Mouse (Mus musculus) midbrain, embryonic 15.5 days (tissue): Measurements from ENCODE around the gene Ms4a18. TPM values are rescaled to one million over a fixed set of nuclear protein-coding genes. Genes with fewer than 3 reads are reported as not detected.

Experiments
- ATAC-seq: fragments of 200-750 bp; cut with Nextera tagmentation; replicated peaks from 2 replicates; pipeline ENCODE4 v1.8.0; 2017; ENCODE audit warnings: moderate TSS enrichment
- H3K27ac ChIP-seq: fragments of 300-500 bp; sonication (generic); 2 replicates; pipeline ENCODE4 v1.5.1; 2015; ENCODE audit warnings: mild to moderate bottlenecking, inconsistent platforms
- H3K27me3 ChIP-seq: fragments of 300-500 bp; sonication (generic); replicated peaks from 2 replicates; pipeline ENCODE4 v1.6.1; 2015; ENCODE audit warnings: inconsistent platforms
- H3K36me3 ChIP-seq: fragments of 300-500 bp; sonication (generic); replicated peaks from 2 replicates; pipeline ENCODE4 v1.6.1; 2015; ENCODE audit warnings: inconsistent platforms
- H3K4me1 ChIP-seq: fragments of 300-500 bp; sonication (generic); 2 replicates; pipeline ENCODE4 v1.6.1; 2015; ENCODE audit warnings: inconsistent platforms
- H3K4me2 ChIP-seq: fragments of 300-500 bp; sonication (generic); 2 replicates; pipeline ENCODE4 v1.6.1; 2015; ENCODE audit warnings: inconsistent platforms, mild to moderate bottlenecking, moderate library complexity
- H3K4me3 ChIP-seq: fragments of 300-500 bp; sonication (generic); 2 replicates; pipeline ENCODE4 v1.5.1; 2015; ENCODE audit warnings: mild to moderate bottlenecking, inconsistent platforms
- H3K9ac ChIP-seq: fragments of 300-500 bp; sonication (generic); 2 replicates; pipeline ENCODE4 v1.6.1; 2015; ENCODE audit warnings: mild to moderate bottlenecking, inconsistent platforms
- H3K9me3 ChIP-seq: fragments of 300-500 bp; sonication (generic); 2 replicates; pipeline ENCODE4 v1.6.1; 2016; ENCODE audit warnings: inconsistent platforms
- WGBS: fragments of 180-500 bp; shearing (Covaris S2); methylation state at CpG from one replicate; pipeline ENCODE4 v1.1.7; 2015; ENCODE audit warnings: mixed read lengths; 5-methylcytosine and 5-hydroxymethylcytosine counted together
- polyA plus RNA-seq: library from polyadenylated mRNA; unstranded; fragments of >200 nt; fragmentation: Nextera tagmentation; extraction: Ambion mirVana; gene quantifications from 2 replicates; pipeline ENCODE4 v1.2.1, GENCODE M21; 2015

Ms4a18 gene
- polyA plus RNA-seq, 1 experiment from 2014 or later: not detected

GRCm38 (mm10) chr19:10952021-10952939 is 65.6 kb downstream of the Ms4a18 start:
- Histone ChIP-seq H3K27me3 (no peaks in the 10 kb centered on the region), H3K4me2 (no peak overlapping the region), H3K36me3 (no peaks in the 10 kb centered on the region), H3K4me1 (peaks cover 17% of the 10 kb centered on the region), H3K9ac (no peak overlapping the region), H3K4me3 (no peak overlapping the region), H3K27ac (peak overlapping the region; percentile 16), H3K9me3 (no peaks in the 10 kb centered on the region)
- WGBS: 42% methylated on average over 11 of the region's 11 CpGs
- ATAC-seq: no peak

GRCm38 (mm10) chr19:10949558-10949957 is 68.3 kb downstream of the Ms4a18 start:
- ATAC-seq: no peak; the same call in 1 of the 2 replicates
- H3K9ac ChIP-seq: 0 out of 2 replicates have a peak overlapping the region, but pooled peaks have one; percentile 11

GRCm38 (mm10) chr19:10949112-10949511 is 68.7 kb downstream of the Ms4a18 start, which contains the start of gene Ccdc86:
Ccdc86 (minus strand) TSS chr19:10949266.
- H3K27ac ChIP-seq: peak within 1 kb of the TSS; percentile 27; the same call in 1 of the 2 replicates
- under 1% methylated on average over 30 of the region's 30 CpGs for WGBS
- H3K36me3 ChIP-seq: peaks cover 4% of the 10 kb centered on the region; the same call in 1 of the 2 replicates
- H3K9ac ChIP-seq: peak within 1 kb of the TSS; percentile 78
- H3K9me3 ChIP-seq: no peaks in the 10 kb centered on the region
- peak within 1 kb of the TSS; percentile 100 for H3K4me2 ChIP-seq
- peak within 1 kb of the TSS; percentile 76 for H3K4me3 ChIP-seq
- ATAC-seq: peak; percentile 98
- H3K27me3 ChIP-seq: no peaks in the 10 kb centered on the region
- H3K4me1 ChIP-seq: peaks cover 31% of the 10 kb centered on the region

More at GRCm38 (mm10) chr19:10949558-10949957, 68.3 kb downstream of the Ms4a18 start:
- H3K4me1 ChIP-seq: peaks cover 31% of the 10 kb centered on the region
- H3K27ac ChIP-seq: peak overlapping the region; percentile 27; the same call in 1 of the 2 replicates
- H3K4me2 ChIP-seq: peak overlapping the region; percentile 100
- H3K27me3 ChIP-seq: no peaks in the 10 kb centered on the region
- WGBS: 36% methylated on average over 9 of the region's 9 CpGs
- peak overlapping the region; percentile 76 for H3K4me3 ChIP-seq
- H3K9me3 ChIP-seq: no peaks in the 10 kb centered on the region
- H3K36me3 ChIP-seq: no peaks in the 10 kb centered on the region

DNA sequence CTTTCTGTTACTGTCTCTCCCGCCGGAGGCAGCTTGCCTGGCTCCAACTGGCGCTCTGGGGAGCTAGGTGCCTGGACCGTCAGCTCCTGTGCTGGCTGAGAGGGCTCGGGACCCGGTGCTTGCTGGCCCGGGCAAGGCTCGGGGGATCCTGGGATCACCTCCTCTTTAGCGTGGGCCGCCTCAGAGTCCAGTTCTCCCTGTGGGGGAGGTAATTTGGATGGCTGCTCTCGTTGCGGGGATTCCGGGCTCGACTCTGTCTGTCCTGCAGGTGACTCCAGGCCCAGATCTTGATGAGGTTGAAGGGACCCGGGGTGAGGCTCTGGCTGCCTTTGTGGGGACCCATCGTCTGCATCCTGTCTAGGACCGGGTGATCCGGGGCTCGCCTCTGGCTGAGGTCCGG is 69.4 kb downstream of the Ms4a18 start:
- Histone ChIP-seq H3K9ac (peak overlapping the region; percentile 78), H3K4me3 (peak overlapping the region; percentile 76), H3K9me3 (no peaks in the 10 kb centered on the region), H3K27me3 (no peaks in the 10 kb centered on the region), H3K4me1 (peaks cover 31% of the 10 kb centered on the region), H3K27ac (no peak overlapping the region), H3K36me3 (peaks cover 10% of the 10 kb centered on the region; the same call in 1 of the 2 replicates), H3K4me2 (peak overlapping the region; percentile 100)
- ATAC-seq: peak; percentile 18
- WGBS: 1% methylated on average over 20 of the region's 20 CpGs

- Histone ChIP-seq H3K4me1 (peaks cover 31% of the 10 kb centered on the region), H3K27ac (no peak overlapping the region), H3K9ac (0 out of 2 replicates have a peak overlapping the region, but pooled peaks have one; percentile 78), H3K4me2 (peak overlapping the region; percentile 100), H3K9me3 (no peaks in the 10 kb centered on the region), H3K36me3 (peaks cover 19% of the 10 kb centered on the region), H3K27me3 (no peaks in the 10 kb centered on the region), H3K4me3 (peak overlapping the region; percentile 76; the same call in 1 of the 2 replicates)
- WGBS: 83% methylated on average over 5 of the region's 5 CpGs
- ATAC-seq: no peak
Measured at GRCm38 (mm10) chr19:10947219-10947618, 70.6 kb downstream of the Ms4a18 start.

Other genes with a start within 250 kb of the Ms4a18 start
- 0.19 TPM in 1 of 2 replicates, not detected in the other for gene Cd6, start 188.0 kb downstream of the Ms4a18 start, polyA plus RNA-seq
- gene Slc15a3, start 178.3 kb downstream of the Ms4a18 start, polyA plus RNA-seq: 0.13 and 0.31 TPM in 2 replicates
- gene Tmem132a, start 148.1 kb downstream of the Ms4a18 start, polyA plus RNA-seq: 224 and 236 TPM in 2 replicates
- gene Tmem109, start 136.0 kb downstream of the Ms4a18 start, polyA plus RNA-seq: 46.2 and 48.4 TPM in 2 replicates
- gene Prpf19, start 122.8 kb downstream of the Ms4a18 start, polyA plus RNA-seq: 44.5 and 47.5 TPM in 2 replicates
- 0.49 and 0.79 TPM in 2 replicates for gene Zp1, start 97.4 kb downstream of the Ms4a18 start, polyA plus RNA-seq
- gene Ptgdr2, start 80.9 kb downstream of the Ms4a18 start, polyA plus RNA-seq: 0.06 and 0.12 TPM in 2 replicates
- gene Ccdc86, start 68.8 kb downstream of the Ms4a18 start, polyA plus RNA-seq: 13.3 and 14.1 TPM in 2 replicates
- not detected in 2 replicates for gene Ms4a10, start 43.4 kb downstream of the Ms4a18 start, polyA plus RNA-seq
- not detected in 2 replicates for gene Ms4a15, start 24.8 kb downstream of the Ms4a18 start, polyA plus RNA-seq
- not detected in 2 replicates for gene Ms4a8a, start 63.1 kb upstream of the Ms4a18 start, polyA plus RNA-seq
- not detected in 2 replicates for gene 1700017D01Rik, start 112.8 kb upstream of the Ms4a18 start, polyA plus RNA-seq
- gene 1700025F22Rik, start 147.3 kb upstream of the Ms4a18 start, polyA plus RNA-seq: not detected in 2 replicates
- gene Ms4a13, start 178.7 kb upstream of the Ms4a18 start, polyA plus RNA-seq: not detected in 2 replicates
- not detected in 2 replicates for gene Ms4a12, start 214.4 kb upstream of the Ms4a18 start, polyA plus RNA-seq
- not detected in 2 replicates for gene Ms4a1, start 248.2 kb upstream of the Ms4a18 start, polyA plus RNA-seq